Mouse (Mus musculus): Measurements from ENCODE around the gene Ccdc47. TPM values are rescaled to one million over a fixed set of nuclear protein-coding genes. Genes with fewer than 3 reads are reported as not detected.

Ccdc47 gene
- polyA plus RNA-seq, 1 experiment from 2014 or later = 65.7 TPM

DNA sequence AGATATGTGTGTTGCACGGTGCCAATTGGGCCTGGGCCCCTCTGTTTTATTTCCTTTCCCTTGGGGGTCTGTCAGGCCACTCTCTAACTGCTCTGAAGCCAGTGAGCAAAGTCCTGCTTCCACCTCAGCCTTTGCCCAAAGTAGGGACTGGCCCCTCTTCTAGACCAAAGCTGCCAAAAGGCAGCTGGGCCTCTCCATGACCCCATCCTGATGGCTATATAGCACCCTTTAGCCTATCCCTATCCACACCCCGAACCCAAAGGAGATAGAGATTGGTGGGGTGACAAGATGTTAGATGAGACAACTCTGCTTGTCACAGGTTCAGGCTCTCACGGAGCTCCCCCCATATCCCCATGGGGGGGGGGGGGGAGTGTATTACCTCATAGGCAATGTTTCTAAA, 60.4 kb downstream of the Ccdc47 start:
- DNase-seq (ENCODE audit: low spot score) (no peak), ATAC-seq (ENCODE audit: low FRiP score) (no peak)
- H3K4me2 ChIP-seq (replicated peaks; ENCODE audit: low read depth, low read length) = no peak overlapping the region
- no peaks in the 10 kb centered on the region for H3K27me3 ChIP-seq (ENCODE audit: control insufficient read depth, insufficient read depth, low read length)
- no peak overlapping the region for H3K4me3 ChIP-seq (ENCODE audit: low read depth, low read length)
- H3K4me1 ChIP-seq (replicated peaks; ENCODE audit: control insufficient read depth, insufficient read depth, low read length) = peaks cover 14% of the 10 kb centered on the region
- 84% methylated on average over 3 of the region's 3 CpGs for WGBS
- peaks cover 5% of the 10 kb centered on the region for H3K36me3 ChIP-seq (ENCODE audit: control insufficient read depth, insufficient read depth, low read length)
- H3K27ac ChIP-seq (ENCODE audit: low read depth, low read length) = no peak overlapping the region
- no peak overlapping the region for H3K9ac ChIP-seq (ENCODE audit: low read depth, low read length)
- no peaks in the 10 kb centered on the region for H3K9me3 ChIP-seq (ENCODE audit: control insufficient read depth, low read length)

DNA sequence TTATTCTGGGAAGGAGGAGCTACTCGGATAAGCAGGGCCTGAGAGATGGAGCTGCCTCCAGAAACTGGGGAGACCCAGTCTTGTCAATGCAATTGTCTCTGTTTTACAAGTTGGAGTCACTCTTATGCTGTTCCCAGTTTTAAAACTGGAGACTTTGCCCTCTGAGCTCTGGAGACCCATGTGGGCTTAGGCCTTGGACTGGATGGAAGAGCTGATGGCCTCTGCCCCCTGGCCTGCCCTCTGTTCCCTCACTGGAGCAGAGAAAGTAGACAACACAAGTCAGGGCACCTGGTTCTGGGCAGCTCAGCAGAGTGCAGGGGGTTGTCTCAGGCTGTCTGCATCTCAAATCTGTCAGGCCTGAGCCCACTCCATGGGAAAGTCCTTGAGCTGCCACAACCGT, 61.4 kb downstream of the Ccdc47 start:
- Histone ChIP-seq H3K4me1 (replicated peaks; ENCODE audit: control insufficient read depth, insufficient read depth, low read length) (peaks cover 13% of the 10 kb centered on the region), H3K4me3 (ENCODE audit: low read depth, low read length) (no peak overlapping the region), H3K9ac (ENCODE audit: low read depth, low read length) (no peak overlapping the region), H3K36me3 (ENCODE audit: control insufficient read depth, insufficient read depth, low read length) (peaks cover 10% of the 10 kb centered on the region), H3K27me3 (ENCODE audit: control insufficient read depth, insufficient read depth, low read length) (no peaks in the 10 kb centered on the region), H3K27ac (ENCODE audit: low read depth, low read length) (no peak overlapping the region), H3K4me2 (replicated peaks; ENCODE audit: low read depth, low read length) (no peak overlapping the region), H3K9me3 (ENCODE audit: control insufficient read depth, low read length) (no peaks in the 10 kb centered on the region)
- ATAC-seq (ENCODE audit: low FRiP score) (no peak), DNase-seq (ENCODE audit: low spot score) (no peak)
- WGBS = 70% methylated on average over 2 of the region's 2 CpGs

DNA sequence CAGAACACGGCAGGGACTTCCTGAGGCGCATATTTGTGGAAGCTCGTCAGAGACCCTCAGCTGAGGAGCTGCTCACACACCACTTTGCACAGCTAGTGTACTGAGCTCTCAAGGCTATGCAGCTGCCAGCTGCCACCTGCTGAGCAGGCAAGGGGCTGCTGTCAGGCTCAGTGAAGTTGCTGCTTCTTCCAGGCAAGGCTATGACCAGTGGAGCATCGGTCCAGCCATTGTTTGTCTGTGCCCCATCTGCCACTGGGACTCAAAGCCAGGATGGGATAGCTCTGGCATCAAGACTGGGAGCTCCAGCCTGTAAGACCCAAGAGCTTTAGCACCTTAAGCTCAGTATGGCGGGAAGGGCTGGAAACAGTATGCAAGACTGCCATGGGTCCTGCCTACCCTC, 62.1 kb downstream of the Ccdc47 start:
- Histone ChIP-seq H3K36me3 (ENCODE audit: control insufficient read depth, insufficient read depth, low read length) (peaks cover 14% of the 10 kb centered on the region), H3K9ac (ENCODE audit: low read depth, low read length) (no peak overlapping the region), H3K4me1 (replicated peaks; ENCODE audit: control insufficient read depth, insufficient read depth, low read length) (peaks cover 12% of the 10 kb centered on the region), H3K27ac (ENCODE audit: low read depth, low read length) (no peak overlapping the region; the same call in 1 of the 2 replicates), H3K27me3 (ENCODE audit: control insufficient read depth, insufficient read depth, low read length) (no peaks in the 10 kb centered on the region), H3K9me3 (ENCODE audit: control insufficient read depth, low read length) (no peaks in the 10 kb centered on the region), H3K4me3 (ENCODE audit: low read depth, low read length) (no peak overlapping the region), H3K4me2 (replicated peaks; ENCODE audit: low read depth, low read length) (no peak overlapping the region)
- 80% methylated on average over 5 of the region's 5 CpGs for WGBS
- DNase-seq (ENCODE audit: low spot score) (no peak), ATAC-seq (ENCODE audit: low FRiP score) (no peak)

DNA sequence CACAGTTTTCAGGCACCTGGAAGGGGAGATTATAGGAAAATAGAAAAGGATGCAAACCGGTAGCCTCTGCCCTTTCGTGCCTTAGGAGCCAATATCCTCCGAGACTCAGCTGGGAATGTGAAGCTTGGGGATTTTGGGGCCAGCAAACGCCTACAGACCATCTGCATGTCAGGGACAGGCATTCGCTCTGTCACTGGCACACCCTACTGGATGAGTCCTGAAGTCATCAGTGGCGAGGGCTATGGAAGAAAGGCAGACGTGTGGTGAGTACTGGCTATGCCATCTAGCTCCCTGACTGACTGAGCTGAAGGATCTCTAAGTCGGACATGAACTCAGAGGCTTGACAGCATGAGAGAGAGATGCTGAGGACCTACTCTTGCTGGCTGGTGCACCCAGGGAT, 64.0 kb downstream of the Ccdc47 start:
- whole genome bisulfite sequencing = 80% methylated on average over 8 of the region's 8 CpGs
- Histone ChIP-seq H3K36me3 (ENCODE audit: control insufficient read depth, insufficient read depth, low read length) (peaks cover 14% of the 10 kb centered on the region), H3K4me2 (replicated peaks; ENCODE audit: low read depth, low read length) (no peak overlapping the region), H3K27me3 (ENCODE audit: control insufficient read depth, insufficient read depth, low read length) (no peaks in the 10 kb centered on the region), H3K4me3 (ENCODE audit: low read depth, low read length) (no peak overlapping the region), H3K9me3 (ENCODE audit: control insufficient read depth, low read length) (no peaks in the 10 kb centered on the region), H3K27ac (ENCODE audit: low read depth, low read length) (no peak overlapping the region), H3K4me1 (replicated peaks; ENCODE audit: control insufficient read depth, insufficient read depth, low read length) (no peaks in the 10 kb centered on the region), H3K9ac (ENCODE audit: low read depth, low read length) (no peak overlapping the region)
- no peak for DNase-seq (ENCODE audit: low spot score)
- no peak for ATAC-seq (ENCODE audit: low FRiP score)

DNA sequence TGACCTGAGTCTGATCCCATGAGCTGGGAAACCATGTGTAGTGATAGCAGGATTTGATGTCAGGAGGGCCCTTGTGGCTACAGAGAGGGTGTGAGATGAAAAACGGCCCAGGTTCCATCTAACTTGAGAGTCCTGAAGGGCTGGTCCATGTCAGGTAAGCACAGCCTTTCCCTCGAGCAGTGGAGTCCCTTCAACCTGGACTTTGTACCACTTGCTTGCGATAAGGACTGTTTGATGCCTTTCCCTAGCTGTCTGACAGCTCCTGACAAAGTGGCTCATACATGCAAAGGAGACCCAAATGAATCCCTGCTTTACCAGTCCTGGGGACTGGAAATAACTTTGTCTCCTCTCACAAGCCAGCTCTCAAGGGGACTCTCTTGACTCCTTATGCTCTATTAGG, 64.9 kb downstream of the Ccdc47 start:
- DNase-seq (ENCODE audit: low spot score) (no peak), ATAC-seq (ENCODE audit: low FRiP score) (no peak)
- H3K27me3 ChIP-seq (ENCODE audit: control insufficient read depth, insufficient read depth, low read length) = no peaks in the 10 kb centered on the region
- H3K36me3 ChIP-seq (ENCODE audit: control insufficient read depth, insufficient read depth, low read length) = peaks cover 14% of the 10 kb centered on the region
- no peak overlapping the region for H3K27ac ChIP-seq (ENCODE audit: low read depth, low read length)
- no peak overlapping the region for H3K9ac ChIP-seq (ENCODE audit: low read depth, low read length)
- no peaks in the 10 kb centered on the region for H3K9me3 ChIP-seq (ENCODE audit: control insufficient read depth, low read length)
- WGBS = 92% methylated on average over 3 of the region's 3 CpGs
- H3K4me3 ChIP-seq (ENCODE audit: low read depth, low read length) = no peak overlapping the region
- H3K4me1 ChIP-seq (replicated peaks; ENCODE audit: control insufficient read depth, insufficient read depth, low read length) = no peaks in the 10 kb centered on the region
- H3K4me2 ChIP-seq (replicated peaks; ENCODE audit: low read depth, low read length) = no peak overlapping the region

Other genes with a start within 250 kb of the Ccdc47 start
- 0.46 and 0.53 TPM in 2 replicates for gene Ace, start 248.4 kb downstream of the Ccdc47 start, polyA plus RNA-seq (2014; fragmentation: Nextera tagmentation; extraction: Ambion mirVana)
- not detected in 2 replicates for gene Ace3, start 221.7 kb downstream of the Ccdc47 start, polyA plus RNA-seq (2014; fragmentation: Nextera tagmentation; extraction: Ambion mirVana)
- gene Kcnh6, start 208.2 kb downstream of the Ccdc47 start, polyA plus RNA-seq (2014; fragmentation: Nextera tagmentation; extraction: Ambion mirVana) = 0.46 and 0.75 TPM in 2 replicates
- 70.1 and 77.6 TPM in 2 replicates for gene Dcaf7, start 179.5 kb downstream of the Ccdc47 start, polyA plus RNA-seq (2014; fragmentation: Nextera tagmentation; extraction: Ambion mirVana)
- 8.7 and 11.7 TPM in 2 replicates for gene Taco1, start 150.3 kb downstream of the Ccdc47 start, polyA plus RNA-seq (2014; fragmentation: Nextera tagmentation; extraction: Ambion mirVana)
- 14.2 and 15.7 TPM in 2 replicates for gene Map3k3, start 131.7 kb downstream of the Ccdc47 start, polyA plus RNA-seq (2014; fragmentation: Nextera tagmentation; extraction: Ambion mirVana)
- not detected in 2 replicates for gene Gm10840, start 55.5 kb downstream of the Ccdc47 start, polyA plus RNA-seq (2014; fragmentation: Nextera tagmentation; extraction: Ambion mirVana)
- 298 and 301 TPM in 2 replicates for gene Limd2, start 55.5 kb downstream of the Ccdc47 start, polyA plus RNA-seq (2014; fragmentation: Nextera tagmentation; extraction: Ambion mirVana)
- 36.4 and 44.5 TPM in 2 replicates for gene Strada, start 14.2 kb downstream of the Ccdc47 start, polyA plus RNA-seq (2014; fragmentation: Nextera tagmentation; extraction: Ambion mirVana)
- gene Ddx42, start 582 bp upstream of the Ccdc47 start, polyA plus RNA-seq (2014; fragmentation: Nextera tagmentation; extraction: Ambion mirVana) = 91.4 and 103 TPM in 2 replicates
- 59.4 and 61.2 TPM in 2 replicates for gene Ftsj3, start 39.7 kb upstream of the Ccdc47 start, polyA plus RNA-seq (2014; fragmentation: Nextera tagmentation; extraction: Ambion mirVana)
- 381 and 414 TPM in 2 replicates for gene Psmc5, start 39.8 kb upstream of the Ccdc47 start, polyA plus RNA-seq (2014; fragmentation: Nextera tagmentation; extraction: Ambion mirVana)
- gene Smarcd2, start 56.6 kb upstream of the Ccdc47 start, polyA plus RNA-seq (2014; fragmentation: Nextera tagmentation; extraction: Ambion mirVana) = 31.6 and 33.2 TPM in 2 replicates
- 0.08 and 0.35 TPM in 2 replicates for gene Tcam1, start 60.3 kb upstream of the Ccdc47 start, polyA plus RNA-seq (2014; fragmentation: Nextera tagmentation; extraction: Ambion mirVana)
- gene Gh, start 85.5 kb upstream of the Ccdc47 start, polyA plus RNA-seq (2014; fragmentation: Nextera tagmentation; extraction: Ambion mirVana) = not detected in 2 replicates
- 0.91 and 1.9 TPM in 2 replicates for gene Cd79b, start 98.4 kb upstream of the Ccdc47 start, polyA plus RNA-seq (2014; fragmentation: Nextera tagmentation; extraction: Ambion mirVana)
- gene Scn4a, start 136.9 kb upstream of the Ccdc47 start, polyA plus RNA-seq (2014; fragmentation: Nextera tagmentation; extraction: Ambion mirVana) = 0.05 TPM in 1 of 2 replicates, not detected in the other
- gene Prr29, start 149.1 kb upstream of the Ccdc47 start, polyA plus RNA-seq (2014; fragmentation: Nextera tagmentation; extraction: Ambion mirVana) = not detected in 2 replicates
- gene Icam2, start 171.7 kb upstream of the Ccdc47 start, polyA plus RNA-seq (2014; fragmentation: Nextera tagmentation; extraction: Ambion mirVana) = 17.0 and 19.1 TPM in 2 replicates